8 mouse cellular contexts compared by ENCODE assay signal in the genomic region with DNA sequence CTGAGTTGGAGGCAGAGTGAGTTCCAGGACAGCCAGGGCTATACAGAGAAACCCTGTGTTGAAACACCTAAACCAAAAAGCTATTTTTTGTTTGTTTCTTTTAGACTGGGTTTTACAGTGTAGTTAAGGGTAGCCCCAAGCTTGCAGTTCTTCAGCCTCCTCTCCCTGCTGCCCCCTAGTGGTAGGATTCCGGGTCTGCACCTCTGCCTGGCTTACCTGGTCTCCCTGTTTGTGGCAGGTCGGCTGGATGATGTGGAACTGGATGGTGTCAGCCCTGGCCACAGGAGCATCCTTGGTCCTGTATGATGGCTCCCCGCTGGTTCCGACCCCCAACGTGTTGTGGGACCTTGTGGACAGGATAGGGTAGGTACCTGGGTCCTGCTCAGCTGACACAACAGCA. TPM values are rescaled to one million over a fixed set of nuclear protein-coding genes. Genes with fewer than 3 reads are reported as not detected.
A peak's percentile ranks its signal among the peaks of the same experiment; 100 is the strongest.
DNase-seq lines count a peak whose midpoint lies in the region; ATAC-seq and TF ChIP-seq lines count a peak whose summit lies in the region.

No protein-coding gene starts in this region.

- H3K4me2 ChIP-seq in forebrain, postnatal 0 days (ENCODE audit: low read depth), result no peak overlapping the region
- no peak overlapping the region for H3K4me2 ChIP-seq in forebrain, embryonic 14.5 days (ENCODE audit: low read length)
- H3K4me2 ChIP-seq in liver, embryonic 14.5 days (ENCODE audit: low read depth), result no peak overlapping the region

- H3K4me3 ChIP-seq in forebrain, postnatal 0 days (ENCODE audit: low read depth, low read length), result no peak overlapping the region
- H3K4me3 ChIP-seq in forebrain, embryonic 14.5 days (ENCODE audit: low read depth, low read length), result no peak overlapping the region
- H3K4me3 ChIP-seq in embryonic facial prominence, embryonic 10.5 days, result no peak overlapping the region
- no peak overlapping the region for H3K4me3 ChIP-seq in liver, embryonic 14.5 days (ENCODE audit: insufficient read depth in 1 of 2, low read depth in 2 of 2, low read length in 2 of 2)

- no peak overlapping the region for H3K27ac ChIP-seq in forebrain, postnatal 0 days (ENCODE audit: low read depth, low read length)
- no peak overlapping the region for H3K27ac ChIP-seq in forebrain, embryonic 14.5 days (ENCODE audit: low read depth, low read length)
- no peak overlapping the region for H3K27ac ChIP-seq in embryonic facial prominence, embryonic 10.5 days (replicated peaks)
- H3K27ac ChIP-seq in liver, embryonic 14.5 days, result no peak overlapping the region

- ATAC-seq in forebrain, postnatal 0 days, result no peak
- no peak; the same call in 1 of the 2 replicates for ATAC-seq in forebrain, embryonic 14.5 days
- no peak for ATAC-seq in liver, embryonic 14.5 days (ENCODE audit: insufficient read depth)

- TF ChIP-seq EP300 in liver, embryonic 14.5 days (IDR thresholded peaks at IDR 0.05; ENCODE audit: low read depth), result no peak

- H3K9ac ChIP-seq in forebrain, postnatal 0 days, result no peak overlapping the region
- H3K9ac ChIP-seq in forebrain, embryonic 14.5 days (ENCODE audit: low read length), result no peak overlapping the region
- no peak overlapping the region for H3K9ac ChIP-seq in liver, embryonic 14.5 days (replicated peaks)

- H3K27me3 ChIP-seq in forebrain, postnatal 0 days (ENCODE audit: insufficient read depth, low read length), result no peaks in the 10 kb centered on the region
- H3K27me3 ChIP-seq in forebrain, embryonic 14.5 days (replicated peaks; ENCODE audit: control insufficient read depth, insufficient read depth, low read length), result no peaks in the 10 kb centered on the region
- H3K27me3 ChIP-seq in embryonic facial prominence, embryonic 10.5 days (replicated peaks; ENCODE audit: low read depth, poor library complexity, severe bottlenecking), result no peaks in the 10 kb centered on the region
- no peaks in the 10 kb centered on the region for H3K27me3 ChIP-seq in liver, embryonic 14.5 days (ENCODE audit: control insufficient read depth, insufficient read depth, low read length)

- peak; percentile 31 for DNase-seq in forebrain, postnatal 0 days
- DNase-seq in forebrain, embryonic 14.5 days (ENCODE audit: low spot score), result no peak
- DNase-seq in 3134 (ENCODE audit: extremely low read depth, insufficient read length, low spot score) (peak; percentile 63), ZHBTc4 (ENCODE audit: low read depth, low spot score) (peak; percentile 89)
- peak; percentile 70 for DNase-seq in embryonic facial prominence, embryonic 10.5 days (ENCODE audit: low spot score)
- DNase-seq in liver, embryonic 14.5 days (ENCODE audit: low read depth in 3 of 3, low spot score in 3 of 3), result peak; percentile 33 to 49 (median 35)
- DNase-seq in spleen, postnatal 10 days (ENCODE audit: low spot score in 2 of 2), result peak; percentile 58 to 77
- no peak for DNase-seq in frontal cortex, postnatal 36 days (ENCODE audit: low spot score in 2 of 2)

- no peaks in the 10 kb centered on the region for H3K4me1 ChIP-seq in forebrain, postnatal 0 days (ENCODE audit: insufficient read depth)
- no peaks in the 10 kb centered on the region for H3K4me1 ChIP-seq in forebrain, embryonic 14.5 days (ENCODE audit: control insufficient read depth, insufficient read depth, low read length)
- H3K4me1 ChIP-seq in embryonic facial prominence, embryonic 10.5 days, result no peaks in the 10 kb centered on the region; the same call in 1 of the 2 replicates
- no peaks in the 10 kb centered on the region for H3K4me1 ChIP-seq in liver, embryonic 14.5 days (replicated peaks; ENCODE audit: control insufficient read depth in 2 of 2, insufficient read depth in 2 of 2, low read length in 1 of 2)

- H3K36me3 ChIP-seq in forebrain, postnatal 0 days (ENCODE audit: insufficient read depth), result peaks cover 72% of the 10 kb centered on the region
- H3K36me3 ChIP-seq in forebrain, embryonic 14.5 days (ENCODE audit: control insufficient read depth, insufficient read depth, low read length), result peaks cover 70% of the 10 kb centered on the region
- peaks cover 92% of the 10 kb centered on the region for H3K36me3 ChIP-seq in embryonic facial prominence, embryonic 10.5 days (replicated peaks)
- no peaks in the 10 kb centered on the region for H3K36me3 ChIP-seq in liver, embryonic 14.5 days (replicated peaks; ENCODE audit: control insufficient read depth, insufficient read depth, low read depth)

- TF ChIP-seq CTCF in forebrain, postnatal 0 days (IDR thresholded peaks at IDR 0.05; ENCODE audit: low read depth), result peak; percentile 79
- TF ChIP-seq CTCF in liver, embryonic 14.5 days (IDR thresholded peaks at IDR 0.05; ENCODE audit: low read depth), result peak; percentile 97

- WGBS in forebrain, postnatal 0 days, result 57% methylated on average over 5 of the region's 5 CpGs
- WGBS in forebrain, embryonic 14.5 days, result 47% methylated on average over 5 of the region's 5 CpGs
- WGBS in embryonic facial prominence, embryonic 10.5 days, result 44% methylated on average over 5 of the region's 5 CpGs
- WGBS in liver, embryonic 14.5 days (ENCODE audit: insufficient replicate concordance), result 35% methylated on average over 5 of the region's 5 CpGs

- no peaks in the 10 kb centered on the region for H3K9me3 ChIP-seq in forebrain, postnatal 0 days (ENCODE audit: low read length)
- H3K9me3 ChIP-seq in forebrain, embryonic 14.5 days (replicated peaks; ENCODE audit: control insufficient read depth, low read length), result no peaks in the 10 kb centered on the region
- no peaks in the 10 kb centered on the region for H3K9me3 ChIP-seq in embryonic facial prominence, embryonic 10.5 days
- no peaks in the 10 kb centered on the region for H3K9me3 ChIP-seq in liver, embryonic 14.5 days (ENCODE audit: control insufficient read depth, low read length)

RNA-seq across cellular contexts. Expression of a gene that starts 22.0 kb away (rescaled TPM):
- total RNA-seq in forebrain, postnatal 0 days (2014; rRNA removed), result 32.2 and 48.9 TPM in 2 replicates
- polyA plus RNA-seq in forebrain, postnatal 0 days (2015; fragmentation: Nextera tagmentation; extraction: Ambion mirVana), result 5.1 and 7.8 TPM in 2 replicates
- polyA plus RNA-seq in forebrain, embryonic 14.5 days (2014; fragmentation: Nextera tagmentation; extraction: Ambion mirVana), result 3.1 and 4.4 TPM in 2 replicates
- polyA plus RNA-seq in embryonic facial prominence, embryonic 10.5 days (2016; fragmentation: Nextera tagmentation; extraction: Ambion mirVana), result 0.23 and 0.34 TPM in 2 replicates
- polyA plus RNA-seq in liver, embryonic 14.5 days (2012; rRNA removed), result 0.01 TPM in 1 of 2 replicates, not detected in the other
- not detected in 2 replicates for polyA plus RNA-seq in liver, embryonic 14.5 days (2014; fragmentation: Nextera tagmentation; extraction: Ambion mirVana)

RNA-seq across cellular contexts. Expression of a gene that starts 33.9 kb away (rescaled TPM):
- total RNA-seq in forebrain, postnatal 0 days (2014; rRNA removed), result 90.9 and 116 TPM in 2 replicates
- 83.8 and 97.9 TPM in 2 replicates for polyA plus RNA-seq in forebrain, postnatal 0 days (2015; fragmentation: Nextera tagmentation; extraction: Ambion mirVana)
- polyA plus RNA-seq in forebrain, embryonic 14.5 days (2014; fragmentation: Nextera tagmentation; extraction: Ambion mirVana), result 51.8 and 71.1 TPM in 2 replicates
- 51.2 and 60.1 TPM in 2 replicates for polyA plus RNA-seq in embryonic facial prominence, embryonic 10.5 days (2016; fragmentation: Nextera tagmentation; extraction: Ambion mirVana)
- polyA plus RNA-seq in liver, embryonic 14.5 days (2012; rRNA removed), result 11.0 and 11.6 TPM in 2 replicates
- 13.2 and 13.5 TPM in 2 replicates for polyA plus RNA-seq in liver, embryonic 14.5 days (2014; fragmentation: Nextera tagmentation; extraction: Ambion mirVana)

Comparison
In these comparisons a context has a peak if more than half of its experiments do, and no peak if none do; other contexts are left out.
1. DNase-seq: peak in forebrain, postnatal 0 days (single experiment), 3134 (single experiment), ZHBTc4 (single experiment), embryonic facial prominence, embryonic 10.5 days (single experiment), liver, embryonic 14.5 days (3 of 3) and spleen, postnatal 10 days (2 of 2); none in forebrain, embryonic 14.5 days (single experiment) and frontal cortex, postnatal 36 days (0 of 2).